Mouse (Mus musculus): ENCODE data around the gene Enkd1. TPM values are rescaled to one million over a fixed set of nuclear protein-coding genes. Genes with fewer than 3 reads are reported as not detected.
A peak's percentile ranks its signal among the peaks of the same experiment; 100 is the strongest.

Gene Enkd1
- 24.8 TPM for polyA plus RNA-seq (2012; fragmentation: generic; extraction: Trizol)
- long read RNA-seq, experiment 1, partial matches to known transcripts = 4 of 21 reads
- long read RNA-seq, experiment 1, other reads (novel, unspliced or antisense) = 14 of 21 reads
- long read RNA-seq, experiment 2, partial matches to known transcripts = 0 of 18 reads
- long read RNA-seq, experiment 2, other reads (novel, unspliced or antisense) = 17 of 18 reads

GRCm38 (mm10) chr8:105707498-105708403, at the start of gene Enkd1, which contains the start of gene 4933405L10Rik:
Enkd1 (minus strand) TSS chr8:105708210.
4933405L10Rik (plus strand) TSS chr8:105707655.
- Histone ChIP-seq H3ac (ENCODE audit: control insufficient read depth, insufficient read length, low read depth) (peak within 1 kb of the TSS; percentile 78), H3K36me3 (ENCODE audit: control insufficient read depth, insufficient read depth) (no peaks in the 10 kb centered on the region), H3K79me2 (ENCODE audit: control insufficient read depth, insufficient read depth) (peaks cover 24% of the 10 kb centered on the region), H3K79me3 (ENCODE audit: low read depth) (peaks cover 1% of the 10 kb centered on the region), H3K4me3 (ENCODE audit: insufficient read depth, poor library complexity, severe bottlenecking) (peak within 1 kb of the TSS; percentile 74), H3K27me3 (ENCODE audit: control insufficient read depth, insufficient read depth, insufficient read length) (no peaks in the 10 kb centered on the region)
- TF ChIP-seq FOSL1 (IDR thresholded peaks at IDR 0.05; ENCODE audit: insufficient read depth, low read length, poor library complexity, severe bottlenecking) (no peak), USF1 (IDR thresholded peaks at IDR 0.05; ENCODE audit: low read depth) (peak; percentile 32), MYOG (IDR thresholded peaks at IDR 0.05; ENCODE audit: control insufficient read depth, extremely low read depth, insufficient read length) (no peak)

- H3K79me3 ChIP-seq (ENCODE audit: low read depth) = peaks cover 14% of the 10 kb centered on the region
- H3K79me2 ChIP-seq (ENCODE audit: control insufficient read depth, insufficient read depth) = peaks cover 40% of the 10 kb centered on the region
- H3K27me3 ChIP-seq (ENCODE audit: control insufficient read depth, insufficient read depth, insufficient read length) = no peaks in the 10 kb centered on the region
- no peaks in the 10 kb centered on the region for H3K36me3 ChIP-seq (ENCODE audit: control insufficient read depth, insufficient read depth)
- no peak overlapping the region for H3ac ChIP-seq (ENCODE audit: control insufficient read depth, insufficient read length, low read depth)
- H3K4me3 ChIP-seq (ENCODE audit: insufficient read depth, poor library complexity, severe bottlenecking) = no peak overlapping the region
- TF ChIP-seq MYOD1 (IDR thresholded peaks at IDR 0.05; ENCODE audit: control insufficient read depth, insufficient read length, low read depth) (no peak), USF1 (IDR thresholded peaks at IDR 0.05; ENCODE audit: low read depth) (no peak)
Observed at GRCm38 (mm10) chr8:105754688-105755087, 46.7 kb upstream of the Enkd1 start.

- peaks cover 42% of the 10 kb centered on the region for H3K79me2 ChIP-seq (ENCODE audit: control insufficient read depth, insufficient read depth)
- H3K79me3 ChIP-seq (ENCODE audit: low read depth) = peaks cover 14% of the 10 kb centered on the region
- no peak overlapping the region for H3K4me3 ChIP-seq (ENCODE audit: insufficient read depth, poor library complexity, severe bottlenecking)
- no peaks in the 10 kb centered on the region for H3K36me3 ChIP-seq (ENCODE audit: control insufficient read depth, insufficient read depth)
- no peak overlapping the region for H3ac ChIP-seq (ENCODE audit: control insufficient read depth, insufficient read length, low read depth)
- TF ChIP-seq FOSL1 (IDR thresholded peaks at IDR 0.05; ENCODE audit: insufficient read depth, low read length, poor library complexity, severe bottlenecking) (no peak), USF1 (IDR thresholded peaks at IDR 0.05; ENCODE audit: low read depth) (no peak), MYOG (IDR thresholded peaks at IDR 0.05; ENCODE audit: control insufficient read depth, extremely low read depth, insufficient read length) (no peak), MAX (IDR thresholded peaks at IDR 0.05) (no peak), MYOD1 (IDR thresholded peaks at IDR 0.05; ENCODE audit: control insufficient read depth, insufficient read length, low read depth) (no peak), CTCF (IDR thresholded peaks at IDR 0.05; ENCODE audit: control insufficient read depth, insufficient read depth, insufficient read length) (no peak), CEBPB (IDR thresholded peaks at IDR 0.05; ENCODE audit: low read depth) (no peak)
- no peaks in the 10 kb centered on the region for H3K27me3 ChIP-seq (ENCODE audit: control insufficient read depth, insufficient read depth, insufficient read length)
Observed at GRCm38 (mm10) chr8:105753916-105754315, 45.9 kb upstream of the Enkd1 start.

- peaks cover 6% of the 10 kb centered on the region for H3K79me3 ChIP-seq (ENCODE audit: low read depth)
- TF ChIP-seq MAX (IDR thresholded peaks at IDR 0.05) (no peak), MYOG (IDR thresholded peaks at IDR 0.05; ENCODE audit: control insufficient read depth, extremely low read depth, insufficient read length) (no peak), USF1 (IDR thresholded peaks at IDR 0.05; ENCODE audit: low read depth) (no peak), CTCF (IDR thresholded peaks at IDR 0.05; ENCODE audit: control insufficient read depth, insufficient read depth, insufficient read length) (no peak), MYOD1 (IDR thresholded peaks at IDR 0.05; ENCODE audit: control insufficient read depth, insufficient read length, low read depth) (no peak), FOSL1 (IDR thresholded peaks at IDR 0.05; ENCODE audit: insufficient read depth, low read length, poor library complexity, severe bottlenecking) (no peak), CEBPB (IDR thresholded peaks at IDR 0.05; ENCODE audit: low read depth) (no peak)
- no peaks in the 10 kb centered on the region for H3K27me3 ChIP-seq (ENCODE audit: control insufficient read depth, insufficient read depth, insufficient read length)
- no peak overlapping the region for H3K4me3 ChIP-seq (ENCODE audit: insufficient read depth, poor library complexity, severe bottlenecking)
- H3K36me3 ChIP-seq (ENCODE audit: control insufficient read depth, insufficient read depth) = no peaks in the 10 kb centered on the region
- H3ac ChIP-seq (ENCODE audit: control insufficient read depth, insufficient read length, low read depth) = no peak overlapping the region
- peaks cover 26% of the 10 kb centered on the region for H3K79me2 ChIP-seq (ENCODE audit: control insufficient read depth, insufficient read depth)
Observed at GRCm38 (mm10) chr8:105750606-105751005, 42.6 kb upstream of the Enkd1 start.

- peaks cover 1% of the 10 kb centered on the region for H3K79me3 ChIP-seq (ENCODE audit: low read depth)
- no peak overlapping the region for H3ac ChIP-seq (ENCODE audit: control insufficient read depth, insufficient read length, low read depth)
- TF ChIP-seq MYOG (IDR thresholded peaks at IDR 0.05; ENCODE audit: control insufficient read depth, extremely low read depth, insufficient read length) = no peak
- no peak for TF ChIP-seq FOSL1 (IDR thresholded peaks at IDR 0.05; ENCODE audit: insufficient read depth, low read length, poor library complexity, severe bottlenecking)
- no peak for TF ChIP-seq CTCF (IDR thresholded peaks at IDR 0.05; ENCODE audit: control insufficient read depth, insufficient read depth, insufficient read length)
- TF ChIP-seq MYOD1 (IDR thresholded peaks at IDR 0.05; ENCODE audit: control insufficient read depth, insufficient read length, low read depth) = no peak
- no peak for TF ChIP-seq CEBPB (IDR thresholded peaks at IDR 0.05; ENCODE audit: low read depth)
- no peak for TF ChIP-seq USF1 (IDR thresholded peaks at IDR 0.05; ENCODE audit: low read depth)
- no peak overlapping the region for H3K4me3 ChIP-seq (ENCODE audit: insufficient read depth, poor library complexity, severe bottlenecking)
- no peaks in the 10 kb centered on the region for H3K36me3 ChIP-seq (ENCODE audit: control insufficient read depth, insufficient read depth)
- H3K27me3 ChIP-seq (ENCODE audit: control insufficient read depth, insufficient read depth, insufficient read length) = no peaks in the 10 kb centered on the region
- no peaks in the 10 kb centered on the region for H3K79me2 ChIP-seq (ENCODE audit: control insufficient read depth, insufficient read depth)
Observed at GRCm38 (mm10) chr8:105743301-105743700, 35.3 kb upstream of the Enkd1 start.

Data from C2C12 (cell line).